Mouse (Mus musculus) E14TG2a.4 (cell line): ENCODE results near the gene Stxbp2.

Experiments
- H3K27me3 ChIP-seq: 2 replicates; pipeline ENCODE4 v1.6.1; 2014; ENCODE audit warnings: low read length, control low read depth; ENCODE audit not compliant: insufficient read depth
- H3K36me3 ChIP-seq: 2 replicates; pipeline ENCODE4 v1.6.1; 2014; ENCODE audit warnings: low read length, control low read depth; ENCODE audit not compliant: insufficient read depth
- H3K4me1 ChIP-seq: replicated peaks from 2 replicates; pipeline ENCODE4 v1.6.1; 2014; ENCODE audit warnings: low read depth, low read length, control low read depth
- H3K4me3 ChIP-seq: replicated peaks from 2 replicates; pipeline ENCODE4 v1.5.1; 2014; ENCODE audit warnings: mild to moderate bottlenecking, low read length
- H3K9me3 ChIP-seq: 2 replicates; pipeline ENCODE4 v1.6.1; 2014; ENCODE audit warnings: low read length, control low read depth
- CTCF ChIP-seq: conservative IDR thresholded peaks from 2 replicates; pipeline ENCODE4 v1.5.1; 2014; ENCODE audit warnings: low read length
- NANOG ChIP-seq: IDR thresholded peaks from 2 replicates; pipeline ENCODE4 v1.6.1; 2014; ENCODE audit warnings: borderline replicate concordance, low read length, mixed read lengths
- POU5F1 ChIP-seq: IDR thresholded peaks from 2 replicates; pipeline ENCODE4 v1.6.1; 2014; ENCODE audit warnings: low read length, borderline replicate concordance

Gene Stxbp2

GRCm38 (mm10) chr8:3648990-3649389 is 18.2 kb downstream of the Stxbp2 start:
- H3K9me3 ChIP-seq = no peaks in the 10 kb centered on the region
- no peak for TF ChIP-seq NANOG
- TF ChIP-seq CTCF = no peak
- TF ChIP-seq POU5F1 = no peak
- H3K4me1 ChIP-seq = peaks cover 53% of the 10 kb centered on the region
- no peak overlapping the region for H3K4me3 ChIP-seq
- H3K27me3 ChIP-seq = no peaks in the 10 kb centered on the region
- no peaks in the 10 kb centered on the region for H3K36me3 ChIP-seq

- H3K4me3 ChIP-seq = no peak overlapping the region
- no peaks in the 10 kb centered on the region for H3K36me3 ChIP-seq
- TF ChIP-seq POU5F1 (no peak), CTCF (no peak), NANOG (no peak)
Observed at GRCm38 (mm10) chr8:3652845-3653244, 22.1 kb downstream of the Stxbp2 start.

GRCm38 (mm10) chr8:3654726-3655508 is 24.2 kb downstream of the Stxbp2 start:
- no peak for TF ChIP-seq NANOG
- no peak for TF ChIP-seq CTCF
- Histone ChIP-seq H3K4me1 (peaks cover 34% of the 10 kb centered on the region), H3K9me3 (no peaks in the 10 kb centered on the region), H3K36me3 (no peaks in the 10 kb centered on the region), H3K4me3 (no peak overlapping the region), H3K27me3 (no peaks in the 10 kb centered on the region)

More at GRCm38 (mm10) chr8:3652845-3653244, 22.1 kb downstream of the Stxbp2 start:
- Histone ChIP-seq H3K27me3 (no peaks in the 10 kb centered on the region), H3K4me1 (peaks cover 51% of the 10 kb centered on the region), H3K9me3 (no peaks in the 10 kb centered on the region)

- Histone ChIP-seq H3K36me3 (no peaks in the 10 kb centered on the region), H3K4me3 (no peak within 1 kb of the TSS), H3K27me3 (no peaks in the 10 kb centered on the region), H3K9me3 (no peaks in the 10 kb centered on the region), H3K4me1 (peaks cover 34% of the 10 kb centered on the region)
- TF ChIP-seq CTCF (no peak), POU5F1 (no peak), NANOG (no peak)
Observed at GRCm38 (mm10) chr8:3655526-3655925, 24.8 kb downstream of the Stxbp2 start, which contains the start of gene Retn. Gene Retn (plus strand): TSS chr8:3655770.

- TF ChIP-seq POU5F1 (no peak), CTCF (no peak), NANOG (no peak)
- Histone ChIP-seq H3K27me3 (no peaks in the 10 kb centered on the region), H3K36me3 (no peaks in the 10 kb centered on the region)
Observed at GRCm38 (mm10) chr8:3656725-3657381, 26.1 kb downstream of the Stxbp2 start.

GRCm38 (mm10) chr8:3660889-3661288 is 30.1 kb downstream of the Stxbp2 start:
- TF ChIP-seq POU5F1 (no peak), NANOG (no peak), CTCF (no peak)
- H3K27me3 ChIP-seq = 0 out of 2 replicates have a peak, but pooled peaks cover 2% of the 10 kb centered on the region
- no peak overlapping the region for H3K4me3 ChIP-seq
- H3K36me3 ChIP-seq = no peaks in the 10 kb centered on the region
- no peaks in the 10 kb centered on the region for H3K9me3 ChIP-seq
- peaks cover 31% of the 10 kb centered on the region for H3K4me1 ChIP-seq

More at GRCm38 (mm10) chr8:3656725-3657381, 26.1 kb downstream of the Stxbp2 start:
- Histone ChIP-seq H3K9me3 (no peaks in the 10 kb centered on the region), H3K4me1 (peaks cover 34% of the 10 kb centered on the region), H3K4me3 (no peak overlapping the region)

GRCm38 (mm10) chr8:3664405-3664804 is 33.6 kb downstream of the Stxbp2 start:
- H3K36me3 ChIP-seq = no peaks in the 10 kb centered on the region
- TF ChIP-seq POU5F1 = no peak
- H3K4me3 ChIP-seq = no peak overlapping the region
- 0 out of 2 replicates have a peak, but pooled peaks cover 2% of the 10 kb centered on the region for H3K27me3 ChIP-seq
- H3K4me1 ChIP-seq = peaks cover 26% of the 10 kb centered on the region
- H3K9me3 ChIP-seq = no peaks in the 10 kb centered on the region

GRCm38 (mm10) chr8:3665507-3665906 is 34.8 kb downstream of the Stxbp2 start, which contains the start of gene Mcemp1:
Gene Mcemp1 (plus strand): TSS chr8:3665754.
- Histone ChIP-seq H3K4me1 (peaks cover 37% of the 10 kb centered on the region), H3K9me3 (no peaks in the 10 kb centered on the region), H3K4me3 (0 out of 2 replicates have a peak within 1 kb of the TSS, but pooled peaks have one; percentile 13), H3K36me3 (no peaks in the 10 kb centered on the region), H3K27me3 (0 out of 2 replicates have a peak, but pooled peaks cover 2% of the 10 kb centered on the region)
- TF ChIP-seq CTCF = no peak
- TF ChIP-seq NANOG = no peak
- TF ChIP-seq POU5F1 = no peak
